Mouse (Mus musculus): ENCODE measurements around the gene Tnr. TPM values are rescaled to one million over a fixed set of nuclear protein-coding genes. Genes with fewer than 3 reads are reported as not detected.
A peak's percentile ranks its signal among the peaks of the same experiment; 100 is the strongest.

The Tnr gene
- polyA plus RNA-seq, 1 experiment from 2014 or later = not detected

DNA sequence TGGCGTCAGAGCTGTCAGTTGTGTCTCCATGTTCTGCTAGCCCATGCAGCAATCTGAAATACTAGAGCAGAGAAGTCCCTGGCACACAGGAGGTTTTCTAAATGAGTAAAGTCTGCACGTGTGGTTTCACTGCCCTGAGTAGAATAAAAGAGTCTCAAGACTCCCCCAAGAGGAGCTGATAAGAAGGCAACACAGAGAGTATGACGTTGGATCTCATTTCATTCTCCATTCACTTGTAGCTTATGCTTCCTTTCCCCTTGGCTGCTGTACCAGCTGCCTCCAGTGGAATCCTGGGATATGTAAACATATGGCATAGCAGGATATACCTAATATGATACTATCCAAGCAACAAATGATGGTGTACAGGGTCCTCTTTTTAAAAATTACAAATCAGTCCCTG is 285.9 kb downstream of the Tnr start:
- Histone ChIP-seq H3K27ac (replicated peaks; ENCODE audit: low read depth, low read length) (no peak overlapping the region), H3K4me1 (ENCODE audit: control insufficient read depth, insufficient read depth, low read length) (peaks cover 9% of the 10 kb centered on the region; the same call in 1 of the 2 replicates), H3K4me3 (ENCODE audit: low read depth, low read length) (no peak overlapping the region), H3K9me3 (ENCODE audit: control insufficient read depth, low read length) (no peaks in the 10 kb centered on the region), H3K4me2 (ENCODE audit: low read depth, severe bottlenecking) (no peak overlapping the region), H3K27me3 (ENCODE audit: control insufficient read depth, insufficient read depth, low read length) (no peaks in the 10 kb centered on the region), H3K36me3 (ENCODE audit: control insufficient read depth, insufficient read depth, low read length) (no peaks in the 10 kb centered on the region), H3K9ac (ENCODE audit: low read length) (no peak overlapping the region)
- 52% methylated on average over 3 of the region's 3 CpGs for WGBS
- ATAC-seq (ENCODE audit: insufficient number of reproducible peaks, low FRiP score, low TSS enrichment, low read depth) (no peak), DNase-seq (ENCODE audit: low spot score) (no peak)

DNA sequence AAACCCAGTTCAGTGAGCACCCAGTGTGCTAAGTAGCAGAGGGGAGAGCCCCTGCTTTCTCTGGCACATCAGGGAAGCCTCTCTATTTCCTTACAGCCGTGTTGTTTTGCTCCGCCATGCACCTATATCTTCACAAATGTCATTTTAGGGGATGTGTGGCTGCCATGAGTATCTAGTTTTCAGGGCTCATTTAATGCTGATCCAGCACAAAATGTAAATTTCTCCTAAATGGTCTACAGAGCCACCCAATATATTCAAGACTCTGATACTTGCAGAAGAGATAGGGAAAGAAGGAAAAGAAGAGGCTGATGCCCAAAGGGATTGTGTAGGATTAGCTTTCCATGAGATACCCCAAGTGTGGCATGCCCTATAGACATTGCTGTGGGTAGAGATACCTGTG is 288.2 kb downstream of the Tnr start:
- Histone ChIP-seq H3K4me2 (ENCODE audit: low read depth, severe bottlenecking) (no peak overlapping the region), H3K4me1 (ENCODE audit: control insufficient read depth, insufficient read depth, low read length) (peaks cover 15% of the 10 kb centered on the region), H3K36me3 (ENCODE audit: control insufficient read depth, insufficient read depth, low read length) (no peaks in the 10 kb centered on the region), H3K9ac (ENCODE audit: low read length) (no peak overlapping the region), H3K27ac (replicated peaks; ENCODE audit: low read depth, low read length) (no peak overlapping the region), H3K27me3 (ENCODE audit: control insufficient read depth, insufficient read depth, low read length) (no peaks in the 10 kb centered on the region), H3K4me3 (ENCODE audit: low read depth, low read length) (no peak overlapping the region), H3K9me3 (ENCODE audit: control insufficient read depth, low read length) (no peaks in the 10 kb centered on the region)
- 93% methylated on average over 2 of the region's 2 CpGs for WGBS
- DNase-seq (ENCODE audit: low spot score) (no peak), ATAC-seq (ENCODE audit: insufficient number of reproducible peaks, low FRiP score, low TSS enrichment, low read depth) (no peak)

DNA sequence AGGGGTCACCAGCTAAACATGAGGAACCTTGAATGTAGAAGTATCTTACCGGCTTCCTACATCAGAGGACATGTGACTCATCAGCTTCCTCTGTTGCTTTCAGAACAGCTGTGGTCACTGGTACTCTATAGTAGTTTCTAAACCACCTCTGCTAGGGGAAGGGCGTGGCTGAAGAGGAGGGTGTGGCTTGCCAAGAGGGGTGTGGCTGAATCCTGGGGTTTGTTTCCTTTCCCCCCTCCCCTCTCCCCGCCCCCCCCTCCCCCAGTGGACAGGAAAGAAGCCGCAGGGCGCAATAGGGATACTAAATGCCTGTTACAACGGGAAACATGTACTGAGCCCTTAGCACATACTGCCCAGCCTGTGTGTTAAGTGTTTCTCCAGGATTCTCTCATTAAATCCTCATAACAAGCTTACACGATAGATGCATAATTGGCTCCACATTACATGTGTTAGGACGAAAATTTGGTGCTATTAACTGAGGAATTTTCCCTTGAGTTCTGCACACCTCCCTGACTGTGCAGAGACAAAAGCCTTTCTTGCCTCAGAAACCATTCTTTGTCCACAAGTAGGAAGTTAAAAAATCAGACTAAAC is 289.3 kb downstream of the Tnr start:
- Histone ChIP-seq H3K27ac (replicated peaks; ENCODE audit: low read depth, low read length) (peak overlapping the region; percentile 45; the same call in 1 of the 2 replicates), H3K4me1 (ENCODE audit: control insufficient read depth, insufficient read depth, low read length) (peaks cover 19% of the 10 kb centered on the region), H3K36me3 (ENCODE audit: control insufficient read depth, insufficient read depth, low read length) (no peaks in the 10 kb centered on the region), H3K27me3 (ENCODE audit: control insufficient read depth, insufficient read depth, low read length) (no peaks in the 10 kb centered on the region), H3K9ac (ENCODE audit: low read length) (no peak overlapping the region), H3K4me3 (ENCODE audit: low read depth, low read length) (no peak overlapping the region), H3K4me2 (ENCODE audit: low read depth, severe bottlenecking) (peak overlapping the region; percentile 21; the same call in 1 of the 2 replicates), H3K9me3 (ENCODE audit: control insufficient read depth, low read length) (no peaks in the 10 kb centered on the region)
- WGBS = 8% methylated on average over 6 of the region's 8 CpGs
- ATAC-seq (ENCODE audit: insufficient number of reproducible peaks, low FRiP score, low TSS enrichment, low read depth) (peak; percentile 80), DNase-seq (ENCODE audit: low spot score) (peak; percentile 70)

DNA sequence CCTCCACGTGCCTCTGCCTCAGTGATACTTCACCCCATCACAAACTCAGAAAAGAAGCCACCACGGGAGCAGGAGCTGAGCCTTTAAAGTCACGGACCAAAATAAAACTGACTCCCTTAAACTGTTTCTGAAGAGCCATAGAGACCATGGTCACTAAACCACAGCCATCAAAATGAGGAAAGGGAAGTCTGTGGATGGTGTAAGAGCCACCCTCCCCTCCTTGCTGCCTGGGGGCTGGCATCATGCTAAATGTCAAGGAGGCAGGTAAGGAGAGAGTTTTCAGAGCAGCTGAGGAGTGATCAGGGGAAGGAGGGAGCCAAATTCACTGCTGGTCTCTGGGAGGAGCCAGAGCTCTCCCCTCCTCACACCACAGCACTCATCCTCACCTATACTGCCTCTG is 290.8 kb downstream of the Tnr start:
- H3K4me2 ChIP-seq (ENCODE audit: low read depth, severe bottlenecking) = no peak overlapping the region
- 41% methylated on average over 3 of the region's 3 CpGs for WGBS
- no peak overlapping the region for H3K9ac ChIP-seq (ENCODE audit: low read length)
- H3K36me3 ChIP-seq (ENCODE audit: control insufficient read depth, insufficient read depth, low read length) = no peaks in the 10 kb centered on the region
- DNase-seq (ENCODE audit: low spot score) = no peak
- no peaks in the 10 kb centered on the region for H3K9me3 ChIP-seq (ENCODE audit: control insufficient read depth, low read length)
- no peak for ATAC-seq (ENCODE audit: insufficient number of reproducible peaks, low FRiP score, low TSS enrichment, low read depth)
- H3K4me1 ChIP-seq (ENCODE audit: control insufficient read depth, insufficient read depth, low read length) = peaks cover 20% of the 10 kb centered on the region
- no peak overlapping the region for H3K27ac ChIP-seq (replicated peaks; ENCODE audit: low read depth, low read length)
- H3K27me3 ChIP-seq (ENCODE audit: control insufficient read depth, insufficient read depth, low read length) = no peaks in the 10 kb centered on the region
- no peak overlapping the region for H3K4me3 ChIP-seq (ENCODE audit: low read depth, low read length)

DNA sequence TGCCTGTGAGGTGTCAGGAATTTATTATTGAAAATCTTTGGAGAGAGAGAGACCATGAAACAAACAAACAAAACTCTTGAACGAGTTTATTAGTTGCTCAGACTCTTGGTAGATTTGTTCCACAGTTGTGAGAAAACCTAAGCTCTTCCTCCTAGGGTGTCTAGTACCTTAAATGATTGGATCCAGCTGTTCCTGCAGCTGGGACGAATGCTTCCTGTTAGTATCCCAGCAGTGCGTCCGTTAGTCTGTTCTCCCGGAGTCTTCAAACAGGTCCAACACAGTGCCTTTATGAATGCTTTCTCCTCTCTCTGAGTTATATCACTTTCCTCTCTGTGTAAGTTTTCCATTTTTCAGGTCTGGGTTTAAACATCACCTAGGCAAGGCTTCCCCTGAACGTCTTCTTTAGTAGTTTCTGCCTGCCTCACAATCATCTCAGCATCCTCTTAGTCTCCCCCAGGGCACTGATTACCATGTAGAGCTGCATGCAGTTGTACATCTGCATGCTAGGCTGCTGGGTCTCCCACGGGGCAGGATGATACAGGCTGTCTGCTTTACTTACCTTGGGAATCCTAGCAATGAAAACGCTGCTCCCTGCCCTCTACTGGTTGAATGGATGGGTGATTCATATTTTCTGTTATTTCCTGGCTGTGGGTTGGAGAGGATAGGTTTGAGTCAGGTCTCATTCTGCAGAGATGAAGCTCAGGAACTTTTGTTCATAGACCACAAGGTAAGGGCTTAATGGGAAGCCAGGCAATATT is 293.2 kb downstream of the Tnr start:
- 18% methylated on average over 8 of the region's 8 CpGs for WGBS
- H3K4me2 ChIP-seq (ENCODE audit: low read depth, severe bottlenecking) = no peak overlapping the region
- DNase-seq (ENCODE audit: low spot score) = peak; percentile 47

DNA sequence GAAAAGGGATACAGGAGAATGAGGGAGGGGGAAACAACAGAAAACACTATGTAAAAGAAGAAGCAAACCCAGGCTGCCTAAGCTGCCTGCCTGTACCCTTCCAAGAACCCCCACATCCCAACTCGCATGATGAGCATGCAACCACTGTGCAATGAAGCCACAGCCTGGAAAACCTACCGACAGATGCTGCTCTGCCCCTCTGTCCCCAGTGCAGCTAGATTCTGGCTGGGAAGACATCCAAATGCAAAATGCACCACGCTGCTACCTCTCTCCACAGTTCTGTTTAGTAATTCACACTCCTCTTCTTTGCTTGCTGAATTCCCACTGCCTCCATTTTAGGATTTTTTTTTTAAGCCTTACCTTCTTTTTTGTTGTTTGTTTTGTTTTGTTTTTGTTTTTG is 295.9 kb downstream of the Tnr start:
- H3K27ac ChIP-seq (replicated peaks; ENCODE audit: low read depth, low read length) = no peak overlapping the region

More for the DNA sequence above, 293.2 kb downstream of the Tnr start:
- H3K9ac ChIP-seq (ENCODE audit: low read length) = no peak overlapping the region
- no peaks in the 10 kb centered on the region for H3K36me3 ChIP-seq (ENCODE audit: control insufficient read depth, insufficient read depth, low read length)
- no peak for ATAC-seq (ENCODE audit: insufficient number of reproducible peaks, low FRiP score, low TSS enrichment, low read depth)
- peaks cover 22% of the 10 kb centered on the region for H3K4me1 ChIP-seq (ENCODE audit: control insufficient read depth, insufficient read depth, low read length)
- H3K4me3 ChIP-seq (ENCODE audit: low read depth, low read length) = no peak overlapping the region
- H3K27ac ChIP-seq (replicated peaks; ENCODE audit: low read depth, low read length) = no peak overlapping the region; the same call in 1 of the 2 replicates
- H3K27me3 ChIP-seq (ENCODE audit: control insufficient read depth, insufficient read depth, low read length) = no peaks in the 10 kb centered on the region
- H3K9me3 ChIP-seq (ENCODE audit: control insufficient read depth, low read length) = no peaks in the 10 kb centered on the region

DNA sequence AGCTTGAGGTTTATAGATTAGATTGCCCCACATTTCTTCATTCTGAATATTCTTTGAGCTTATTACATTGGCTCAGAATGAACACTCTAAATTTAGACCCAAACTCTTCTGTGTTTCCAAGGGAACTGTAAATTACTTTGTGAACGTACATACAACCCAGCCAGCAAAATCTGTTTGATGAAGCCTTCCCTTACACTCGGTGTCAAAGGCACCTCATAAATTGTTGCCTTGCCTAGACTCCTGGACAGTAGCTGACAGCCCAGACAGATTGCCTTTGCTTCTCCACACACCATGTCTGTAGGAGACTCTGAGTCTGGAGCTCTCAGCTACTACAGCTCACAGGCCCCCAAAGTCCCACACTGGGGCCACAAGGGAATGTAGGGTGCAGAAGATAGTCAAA is 298.8 kb downstream of the Tnr start:
- H3K4me3 ChIP-seq (ENCODE audit: low read depth, low read length) = no peak overlapping the region
- ATAC-seq (ENCODE audit: insufficient number of reproducible peaks, low FRiP score, low TSS enrichment, low read depth) (no peak), DNase-seq (ENCODE audit: low spot score) (no peak)
- H3K4me1 ChIP-seq (ENCODE audit: control insufficient read depth, insufficient read depth, low read length) = 0 out of 2 replicates have a peak, but pooled peaks cover 3% of the 10 kb centered on the region
- no peaks in the 10 kb centered on the region for H3K36me3 ChIP-seq (ENCODE audit: control insufficient read depth, insufficient read depth, low read length)
- no peaks in the 10 kb centered on the region for H3K27me3 ChIP-seq (ENCODE audit: control insufficient read depth, insufficient read depth, low read length)
- no peak overlapping the region for H3K4me2 ChIP-seq (ENCODE audit: low read depth, severe bottlenecking)
- 33% methylated on average over 2 of the region's 2 CpGs for WGBS
- no peak overlapping the region for H3K9ac ChIP-seq (ENCODE audit: low read length)
- no peaks in the 10 kb centered on the region for H3K9me3 ChIP-seq (ENCODE audit: control insufficient read depth, low read length)
- H3K27ac ChIP-seq (replicated peaks; ENCODE audit: low read depth, low read length) = no peak overlapping the region

More for the DNA sequence above, 295.9 kb downstream of the Tnr start:
- no peak overlapping the region for H3K9ac ChIP-seq (ENCODE audit: low read length)
- no peaks in the 10 kb centered on the region for H3K36me3 ChIP-seq (ENCODE audit: control insufficient read depth, insufficient read depth, low read length)
- 33% methylated on average over 3 of the region's 3 CpGs for WGBS
- no peaks in the 10 kb centered on the region for H3K9me3 ChIP-seq (ENCODE audit: control insufficient read depth, low read length)
- DNase-seq (ENCODE audit: low spot score) (no peak), ATAC-seq (ENCODE audit: insufficient number of reproducible peaks, low FRiP score, low TSS enrichment, low read depth) (no peak)
- H3K4me2 ChIP-seq (ENCODE audit: low read depth, severe bottlenecking) = no peak overlapping the region
- H3K4me1 ChIP-seq (ENCODE audit: control insufficient read depth, insufficient read depth, low read length) = peaks cover 13% of the 10 kb centered on the region
- no peak overlapping the region for H3K4me3 ChIP-seq (ENCODE audit: low read depth, low read length)
- no peaks in the 10 kb centered on the region for H3K27me3 ChIP-seq (ENCODE audit: control insufficient read depth, insufficient read depth, low read length)

DNA sequence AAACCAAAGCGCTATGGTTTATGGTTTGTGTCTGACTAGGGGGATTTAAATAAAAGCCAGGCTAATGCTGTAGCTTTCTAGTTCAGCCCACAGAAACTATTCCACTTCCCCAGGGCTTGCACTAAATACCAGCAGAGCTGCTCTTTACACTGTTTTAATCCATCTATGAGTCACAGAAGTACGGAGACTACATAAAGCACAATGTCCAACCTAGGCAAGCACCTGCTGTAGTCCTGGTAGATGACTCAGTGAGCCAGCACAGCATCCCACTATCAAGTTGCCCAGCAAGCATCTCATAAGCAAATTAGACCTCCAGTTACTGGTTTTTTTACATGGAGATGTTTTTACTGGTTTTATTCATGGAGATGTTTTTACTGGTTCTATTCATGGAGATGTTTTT is 305.0 kb downstream of the Tnr start:
- H3K4me1 ChIP-seq (ENCODE audit: control insufficient read depth, insufficient read depth, low read length) = no peaks in the 10 kb centered on the region
- H3K27ac ChIP-seq (replicated peaks; ENCODE audit: low read depth, low read length) = no peak overlapping the region
- H3K4me2 ChIP-seq (ENCODE audit: low read depth, severe bottlenecking) = no peak overlapping the region
- DNase-seq (ENCODE audit: low spot score) = no peak
- no peak for ATAC-seq (ENCODE audit: insufficient number of reproducible peaks, low FRiP score, low TSS enrichment, low read depth)
- no peak overlapping the region for H3K4me3 ChIP-seq (ENCODE audit: low read depth, low read length)
- H3K9me3 ChIP-seq (ENCODE audit: control insufficient read depth, low read length) = no peaks in the 10 kb centered on the region
- H3K36me3 ChIP-seq (ENCODE audit: control insufficient read depth, insufficient read depth, low read length) = no peaks in the 10 kb centered on the region
- H3K9ac ChIP-seq (ENCODE audit: low read length) = no peak overlapping the region
- WGBS = 86% methylated on average over 2 of the region's 2 CpGs
- H3K27me3 ChIP-seq (ENCODE audit: control insufficient read depth, insufficient read depth, low read length) = no peaks in the 10 kb centered on the region

Measured in limb, embryonic 11.5 days (tissue).